Mouse (Mus musculus) ovary, postnatal 14 days (tissue): Measurements from ENCODE around the gene Gnb5.

Experiments
- DNase-seq: peaks from one replicate; pipeline ENCODE4 v3.0.0; 2022; ENCODE audit warnings: low spot score

Gnb5 gene

GRCm38 (mm10) chr9:75304286-75304685 lies 1.8 kb upstream of the Gnb5 start:
- DNase-seq: no peak

- DNase-seq: no peak
These were observed 927 bp downstream of the Gnb5 start for GRCm38 (mm10) chr9:75307015-75307414.

GRCm38 (mm10) chr9:75308621-75309020 lies 2.5 kb downstream of the Gnb5 start:
- DNase-seq: no peak

GRCm38 (mm10) chr9:75312008-75312407 lies 5.9 kb downstream of the Gnb5 start:
- DNase-seq: peak; percentile 83

- no peak for DNase-seq
These were observed 7.2 kb downstream of the Gnb5 start for GRCm38 (mm10) chr9:75313138-75313831.

GRCm38 (mm10) chr9:75313832-75314516 lies 7.9 kb downstream of the Gnb5 start:
- peak; percentile 71 for DNase-seq

GRCm38 (mm10) chr9:75314517-75315105 lies 8.5 kb downstream of the Gnb5 start:
- DNase-seq: no peak

GRCm38 (mm10) chr9:75315238-75315637 lies 9.2 kb downstream of the Gnb5 start:
- DNase-seq: no peak

- DNase-seq: no peak
These were observed 10.7 kb downstream of the Gnb5 start for GRCm38 (mm10) chr9:75316771-75317170.

GRCm38 (mm10) chr9:75318196-75318595 lies 12.1 kb downstream of the Gnb5 start:
- DNase-seq: no peak

- no peak for DNase-seq
These were observed 13.3 kb downstream of the Gnb5 start for GRCm38 (mm10) chr9:75319365-75319764.

GRCm38 (mm10) chr9:75322099-75322885 lies 16.2 kb downstream of the Gnb5 start:
- no peak for DNase-seq

- DNase-seq: no peak
These were observed 22.0 kb downstream of the Gnb5 start for GRCm38 (mm10) chr9:75328047-75328446.

GRCm38 (mm10) chr9:75330821-75331220 lies 24.7 kb downstream of the Gnb5 start:
- no peak for DNase-seq

GRCm38 (mm10) chr9:75334440-75334839 lies 28.4 kb downstream of the Gnb5 start:
- no peak for DNase-seq

GRCm38 (mm10) chr9:75338016-75338415 lies 31.9 kb downstream of the Gnb5 start:
- no peak for DNase-seq

- no peak for DNase-seq
These were observed 36.3 kb downstream of the Gnb5 start for GRCm38 (mm10) chr9:75342433-75342832.

- no peak for DNase-seq
These were observed 41.4 kb downstream of the Gnb5 start, which contains the start of gene Bcl2l10 for GRCm38 (mm10) chr9:75347458-75347857. Bcl2l10 (plus strand) TSS chr9:75347758.

- DNase-seq: no peak
These were observed 42.0 kb downstream of the Gnb5 start for GRCm38 (mm10) chr9:75348066-75348465.

- no peak for DNase-seq
These were observed 42.6 kb downstream of the Gnb5 start for GRCm38 (mm10) chr9:75348641-75349040.

GRCm38 (mm10) chr9:75353094-75353493 lies 47.0 kb downstream of the Gnb5 start:
- no peak for DNase-seq

GRCm38 (mm10) chr9:75355783-75356182 lies 49.7 kb downstream of the Gnb5 start:
- DNase-seq: no peak
